In genomic region chr3:95643097-95643496, GRCm38 (mm10) we compare ENCODE assay signal across 24 mouse cellular contexts. TPM values are rescaled to one million over a fixed set of nuclear protein-coding genes. Genes with fewer than 3 reads are reported as not detected.
DNase-seq lines count a peak whose midpoint lies in the region; ATAC-seq and TF ChIP-seq lines count a peak whose summit lies in the region.
"Had no signal": no experiment of that assay in that cellular context is flagged by ENCODE, and none has a peak within 500 bp of the region (broad histone marks: within the 10 kb centered on the region; RNA-seq: fewer than 3 reads in every experiment).

No protein-coding gene starts in this region.

- H3K4me2 ChIP-seq in intestine, embryonic 15.5 days (replicated peaks) = no peak overlapping the region
- no peak overlapping the region for H3K4me2 ChIP-seq in liver, embryonic 13.5 days
- H3K4me2 ChIP-seq in midbrain, embryonic 15.5 days = no peak overlapping the region
- H3K4me2 ChIP-seq: heart, embryonic 12.5 days; hindbrain, embryonic 13.5 days; kidney, embryonic 15.5 days; lung, embryonic 14.5 days; midbrain, embryonic 12.5 days had no signal

- H3K27me3 ChIP-seq in ES-Bruce4 (ENCODE audit: control insufficient read depth, insufficient read depth, low read length, poor library complexity, severe bottlenecking) = no peaks in the 10 kb centered on the region
- no peaks in the 10 kb centered on the region for H3K27me3 ChIP-seq in intestine, embryonic 15.5 days (replicated peaks)
- H3K27me3 ChIP-seq in liver, embryonic 13.5 days = no peaks in the 10 kb centered on the region
- H3K27me3 ChIP-seq in midbrain, embryonic 15.5 days (replicated peaks) = no peaks in the 10 kb centered on the region
- H3K27me3 ChIP-seq: CH12.LX; heart, embryonic 12.5 days; hindbrain, embryonic 13.5 days; kidney, embryonic 15.5 days; midbrain, embryonic 12.5 days had no signal

- TF ChIP-seq CTCF in ES-Bruce4 (IDR thresholded peaks at IDR 0.05; ENCODE audit: low read depth, low read length) = no peak

- H3K4me1 ChIP-seq in ES-Bruce4 (ENCODE audit: control insufficient read depth, insufficient read depth, low read length) = peaks cover 10% of the 10 kb centered on the region
- no peaks in the 10 kb centered on the region for H3K4me1 ChIP-seq in intestine, embryonic 15.5 days (replicated peaks)
- peaks cover 66% of the 10 kb centered on the region for H3K4me1 ChIP-seq in liver, embryonic 13.5 days (replicated peaks)
- no peaks in the 10 kb centered on the region for H3K4me1 ChIP-seq in midbrain, embryonic 15.5 days
- H3K4me1 ChIP-seq: hindbrain, embryonic 13.5 days; kidney, embryonic 15.5 days; midbrain, embryonic 12.5 days had no signal

- H3K36me3 ChIP-seq in ES-Bruce4 (ENCODE audit: control insufficient read depth, insufficient read depth, low read length, poor library complexity, severe bottlenecking) = no peaks in the 10 kb centered on the region
- no peaks in the 10 kb centered on the region for H3K36me3 ChIP-seq in intestine, embryonic 15.5 days
- peaks cover 14% of the 10 kb centered on the region for H3K36me3 ChIP-seq in liver, embryonic 13.5 days
- H3K36me3 ChIP-seq in midbrain, embryonic 15.5 days (replicated peaks) = no peaks in the 10 kb centered on the region

- H3K27ac ChIP-seq in ES-Bruce4 (ENCODE audit: insufficient read depth, low read length) = peak overlapping the region; percentile 40
- no peak overlapping the region for H3K27ac ChIP-seq in intestine, embryonic 15.5 days
- H3K27ac ChIP-seq in liver, embryonic 13.5 days = peak overlapping the region; percentile 62
- H3K27ac ChIP-seq in midbrain, embryonic 15.5 days = no peak overlapping the region
- H3K27ac ChIP-seq: forebrain, embryonic 10.5 days; gastrocnemius, adult 2 months; hindbrain, embryonic 13.5 days; kidney, embryonic 15.5 days; midbrain, embryonic 12.5 days; stomach, postnatal 0 days had no signal

- DNase-seq in liver, embryonic 13.5 days = no peak
- DNase-seq in cerebellum, adult 9-10 months = no peak
- DNase-seq: adrenal gland, adult 2 months; cerebellum, postnatal 14 days; embryo, embryonic 11 days; gastrocnemius, adult 2 months; heart, postnatal 14 days; lung, embryonic 14.5 days; lung, postnatal 36 days; right cerebral cortex, postnatal 14 days; thymus, postnatal 14 days had no signal

- no peak for TF ChIP-seq EP300 in ES-Bruce4 (IDR thresholded peaks at IDR 0.05; ENCODE audit: insufficient read depth, low read depth, low read length)

- H3K9me3 ChIP-seq in ES-Bruce4 (replicated peaks; ENCODE audit: control insufficient read depth, insufficient read depth, low read length, poor library complexity, severe bottlenecking) = no peaks in the 10 kb centered on the region
- no peaks in the 10 kb centered on the region for H3K9me3 ChIP-seq in intestine, embryonic 15.5 days
- H3K9me3 ChIP-seq in liver, embryonic 13.5 days (replicated peaks) = no peaks in the 10 kb centered on the region
- H3K9me3 ChIP-seq in midbrain, embryonic 15.5 days = no peaks in the 10 kb centered on the region
- H3K9me3 ChIP-seq: forebrain, embryonic 10.5 days; heart, embryonic 12.5 days; hindbrain, embryonic 13.5 days; kidney, embryonic 15.5 days; midbrain, embryonic 12.5 days had no signal

- H3K9ac ChIP-seq in ES-Bruce4 (ENCODE audit: low read depth, poor library complexity, severe bottlenecking) = no peak overlapping the region
- H3K9ac ChIP-seq in intestine, embryonic 15.5 days = no peak overlapping the region
- H3K9ac ChIP-seq in liver, embryonic 13.5 days = no peak overlapping the region; the same call in 1 of the 2 replicates
- H3K9ac ChIP-seq in midbrain, embryonic 15.5 days = no peak overlapping the region
- H3K9ac ChIP-seq: heart, embryonic 12.5 days; hindbrain, embryonic 13.5 days; kidney, embryonic 15.5 days; lung, embryonic 14.5 days; midbrain, embryonic 12.5 days had no signal

- WGBS in intestine, embryonic 15.5 days = 63% methylated on average over 7 of the region's 7 CpGs
- 38% methylated on average over 7 of the region's 7 CpGs for WGBS in liver, embryonic 13.5 days (ENCODE audit: insufficient replicate concordance)
- WGBS in midbrain, embryonic 15.5 days = 91% methylated on average over 7 of the region's 7 CpGs

- no peak overlapping the region for H3K4me3 ChIP-seq in ES-Bruce4 (ENCODE audit: low read depth, low read length)
- no peak overlapping the region for H3K4me3 ChIP-seq in intestine, embryonic 15.5 days (replicated peaks)
- no peak overlapping the region for H3K4me3 ChIP-seq in liver, embryonic 13.5 days (replicated peaks)
- no peak overlapping the region for H3K4me3 ChIP-seq in midbrain, embryonic 15.5 days
- H3K4me3 ChIP-seq: forebrain, embryonic 10.5 days; gastrocnemius, adult 2 months; heart, embryonic 12.5 days; hindbrain, embryonic 13.5 days; kidney, embryonic 15.5 days; midbrain, embryonic 12.5 days; myocyte had no signal

- no peak for TF ChIP-seq POLR2A in ES-Bruce4 (IDR thresholded peaks at IDR 0.05; ENCODE audit: insufficient read depth, low read length)

- peak; percentile 55 for ATAC-seq in intestine, embryonic 15.5 days
- peak; percentile 72 for ATAC-seq in liver, embryonic 13.5 days (ENCODE audit: low read depth)
- ATAC-seq in megakaryocyte-erythroid progenitor cell, adult 5-6 weeks (replicated peaks; ENCODE audit: low FRiP score, low TSS enrichment, poor library complexity, severe bottlenecking) = peak; percentile 58
- no peak for ATAC-seq in midbrain, embryonic 15.5 days (replicated peaks)
- no peak for ATAC-seq in megakaryocyte, adult 5-6 weeks (ENCODE audit: poor library complexity, severe bottlenecking)

RNA-seq across cellular contexts. Expression of gene Mcl1, which starts 15.5 kb away (rescaled TPM):
- 247 and 264 TPM in 2 replicates for polyA plus RNA-seq in ES-Bruce4 (2011; ENCODE audit: insufficient read depth, insufficient read length, low read depth, missing spikeins)
- polyA plus RNA-seq in intestine, embryonic 15.5 days (2015; fragmentation: Nextera tagmentation; extraction: Ambion mirVana) = 50.5 and 52.3 TPM in 2 replicates
- 31.8 and 33.3 TPM in 2 replicates for polyA plus RNA-seq in liver, embryonic 13.5 days (2015; fragmentation: Nextera tagmentation; extraction: Ambion mirVana)
- 76.0 and 78.6 TPM in 2 replicates for total RNA-seq in megakaryocyte-erythroid progenitor cell, adult 5-6 weeks (2014; fragmentation: Nextera tagmentation)
- 107 and 132 TPM in 2 replicates for total RNA-seq in megakaryocyte-erythroid progenitor cell, adult 5-6 weeks (2017)
- polyA plus RNA-seq in midbrain, embryonic 15.5 days (2015; fragmentation: Nextera tagmentation; extraction: Ambion mirVana) = 47.8 and 47.9 TPM in 2 replicates
- 440 and 463 TPM in 2 replicates for total RNA-seq in megakaryocyte, adult 5-6 weeks (2015)
- total RNA-seq in megakaryocyte, adult 5-6 weeks (2017) = 327 and 343 TPM in 2 replicates

RNA-seq across cellular contexts. Expression of gene Ensa, which starts 18.3 kb away (rescaled TPM):
- 67.4 and 68.5 TPM in 2 replicates for polyA plus RNA-seq in ES-Bruce4 (2011; ENCODE audit: insufficient read depth, insufficient read length, low read depth, missing spikeins)
- polyA plus RNA-seq in intestine, embryonic 15.5 days (2015; fragmentation: Nextera tagmentation; extraction: Ambion mirVana) = 65.1 and 69.0 TPM in 2 replicates
- 33.4 and 36.8 TPM in 2 replicates for polyA plus RNA-seq in liver, embryonic 13.5 days (2015; fragmentation: Nextera tagmentation; extraction: Ambion mirVana)
- total RNA-seq in megakaryocyte-erythroid progenitor cell, adult 5-6 weeks (2014; fragmentation: Nextera tagmentation) = 38.7 and 39.4 TPM in 2 replicates
- total RNA-seq in megakaryocyte-erythroid progenitor cell, adult 5-6 weeks (2017) = 64.8 and 65.4 TPM in 2 replicates
- polyA plus RNA-seq in midbrain, embryonic 15.5 days (2015; fragmentation: Nextera tagmentation; extraction: Ambion mirVana) = 123 and 133 TPM in 2 replicates
- total RNA-seq in megakaryocyte, adult 5-6 weeks (2015) = 54.7 and 64.2 TPM in 2 replicates
- 94.3 and 94.8 TPM in 2 replicates for total RNA-seq in megakaryocyte, adult 5-6 weeks (2017)

RNA-seq across cellular contexts. Expression of gene Adamtsl4, which starts 44.6 kb away (rescaled TPM):
- 6.9 and 10.1 TPM in 2 replicates for polyA plus RNA-seq in ES-Bruce4 (2011; ENCODE audit: insufficient read depth, insufficient read length, low read depth, missing spikeins)
- 2.3 and 3.0 TPM in 2 replicates for polyA plus RNA-seq in intestine, embryonic 15.5 days (2015; fragmentation: Nextera tagmentation; extraction: Ambion mirVana)
- 0.37 and 0.83 TPM in 2 replicates for polyA plus RNA-seq in liver, embryonic 13.5 days (2015; fragmentation: Nextera tagmentation; extraction: Ambion mirVana)
- total RNA-seq in megakaryocyte-erythroid progenitor cell, adult 5-6 weeks (2014; fragmentation: Nextera tagmentation) = 0.20 TPM in 1 of 2 replicates, not detected in the other
- not detected in 2 replicates for total RNA-seq in megakaryocyte-erythroid progenitor cell, adult 5-6 weeks (2017)
- 1.0 TPM in 2 replicates for polyA plus RNA-seq in midbrain, embryonic 15.5 days (2015; fragmentation: Nextera tagmentation; extraction: Ambion mirVana)
- total RNA-seq in megakaryocyte, adult 5-6 weeks (2015) = 0.85 and 1.3 TPM in 2 replicates
- total RNA-seq in megakaryocyte, adult 5-6 weeks (2017) = 0.59 and 0.77 TPM in 2 replicates

RNA-seq across cellular contexts. Expression of gene Golph3l, which starts 54.4 kb away (rescaled TPM):
- 39.0 and 40.7 TPM in 2 replicates for polyA plus RNA-seq in ES-Bruce4 (2011; ENCODE audit: insufficient read depth, insufficient read length, low read depth, missing spikeins)
- polyA plus RNA-seq in intestine, embryonic 15.5 days (2015; fragmentation: Nextera tagmentation; extraction: Ambion mirVana) = 40.2 and 41.4 TPM in 2 replicates
- polyA plus RNA-seq in liver, embryonic 13.5 days (2015; fragmentation: Nextera tagmentation; extraction: Ambion mirVana) = 28.1 and 34.1 TPM in 2 replicates
- 31.3 and 39.8 TPM in 2 replicates for total RNA-seq in megakaryocyte-erythroid progenitor cell, adult 5-6 weeks (2014; fragmentation: Nextera tagmentation)
- total RNA-seq in megakaryocyte-erythroid progenitor cell, adult 5-6 weeks (2017) = 29.2 and 48.4 TPM in 2 replicates
- 27.4 and 27.9 TPM in 2 replicates for polyA plus RNA-seq in midbrain, embryonic 15.5 days (2015; fragmentation: Nextera tagmentation; extraction: Ambion mirVana)
- 53.2 and 56.8 TPM in 2 replicates for total RNA-seq in megakaryocyte, adult 5-6 weeks (2015)
- total RNA-seq in megakaryocyte, adult 5-6 weeks (2017) = 55.5 and 56.5 TPM in 2 replicates

Comparison
In these comparisons a context has a peak if more than half of its experiments do, and no peak if none do; other contexts are left out.
1. H3K27ac ChIP-seq: peak in ES-Bruce4 (single experiment) and liver, embryonic 13.5 days (single experiment); none in intestine, embryonic 15.5 days (single experiment) and midbrain, embryonic 15.5 days (single experiment).
2. ATAC-seq: peak in intestine, embryonic 15.5 days (single experiment), liver, embryonic 13.5 days (single experiment) and megakaryocyte-erythroid progenitor cell, adult 5-6 weeks (single experiment); none in midbrain, embryonic 15.5 days (single experiment) and megakaryocyte, adult 5-6 weeks (single experiment).